Mouse (Mus musculus): Measurements from ENCODE around the gene Nup43.

GRCm38 (mm10) chr10:7630286-7630685 lies 37.0 kb upstream of the Nup43 start:
- no peak for TF ChIP-seq CTCF (conservative IDR thresholded peaks at IDR 0.05; ENCODE audit: low read length)
- no peak for TF ChIP-seq NANOG (IDR thresholded peaks at IDR 0.05; ENCODE audit: borderline replicate concordance, low read length)
- TF ChIP-seq POU5F1 (IDR thresholded peaks at IDR 0.05; ENCODE audit: borderline replicate concordance, low read length), result no peak
